Mouse (Mus musculus) brain, embryonic 14.5 days (tissue): ENCODE data around the gene Fndc3b. TPM values are rescaled to one million over a fixed set of nuclear protein-coding genes. Genes with fewer than 3 reads are reported as not detected.

Experiments used
- DNase-seq: peaks from one replicate; pipeline ENCODE4 v3.0.0-alpha.2; 2011; ENCODE audit warnings: low read depth
- CTCF ChIP-seq: fragments of 200-500 bp; IDR thresholded peaks from 2 replicates; pipeline ENCODE4 v1.5.1; 2012; ENCODE audit warnings: inconsistent platforms, mild to moderate bottlenecking, moderate library complexity, borderline replicate concordance; ENCODE audit not compliant: insufficient read depth, insufficient read length; ENCODE audit errors: extremely low read depth
- POLR2A ChIP-seq: fragments of 200-500 bp; IDR thresholded peaks from 2 replicates; pipeline ENCODE4 v1.6.1; 2012; ENCODE audit warnings: mild to moderate bottlenecking, inconsistent platforms, borderline replicate concordance; ENCODE audit not compliant: poor library complexity, insufficient read depth, insufficient read length, severe bottlenecking; ENCODE audit errors: extremely low read depth
- polyA plus RNA-seq: library from polyadenylated mRNA; depleted of rRNA; stranded (reverse); fragments of >200 nt; gene quantifications from 2 replicates; pipeline ENCODE4 v1.2.3, GENCODE M21; 2012

The Fndc3b gene
- polyA plus RNA-seq, 1 experiment, result 10.9 TPM

- TF ChIP-seq CTCF (peak; percentile 23; the same call in 1 of the 2 replicates), POLR2A (no peak)
- DNase-seq, result no peak
Observed at GRCm38 (mm10) chr3:27516536-27516935, 194.6 kb downstream of the Fndc3b start.

- TF ChIP-seq POLR2A (no peak), CTCF (no peak)
- no peak for DNase-seq
Observed at GRCm38 (mm10) chr3:27511765-27512164, 199.3 kb downstream of the Fndc3b start.

- TF ChIP-seq CTCF (no peak), POLR2A (no peak)
- DNase-seq, result no peak
Observed at GRCm38 (mm10) chr3:27506886-27507285, 204.2 kb downstream of the Fndc3b start.

- TF ChIP-seq POLR2A (no peak), CTCF (no peak)
- DNase-seq, result no peak
Observed at GRCm38 (mm10) chr3:27505582-27505981, 205.5 kb downstream of the Fndc3b start.

DNA sequence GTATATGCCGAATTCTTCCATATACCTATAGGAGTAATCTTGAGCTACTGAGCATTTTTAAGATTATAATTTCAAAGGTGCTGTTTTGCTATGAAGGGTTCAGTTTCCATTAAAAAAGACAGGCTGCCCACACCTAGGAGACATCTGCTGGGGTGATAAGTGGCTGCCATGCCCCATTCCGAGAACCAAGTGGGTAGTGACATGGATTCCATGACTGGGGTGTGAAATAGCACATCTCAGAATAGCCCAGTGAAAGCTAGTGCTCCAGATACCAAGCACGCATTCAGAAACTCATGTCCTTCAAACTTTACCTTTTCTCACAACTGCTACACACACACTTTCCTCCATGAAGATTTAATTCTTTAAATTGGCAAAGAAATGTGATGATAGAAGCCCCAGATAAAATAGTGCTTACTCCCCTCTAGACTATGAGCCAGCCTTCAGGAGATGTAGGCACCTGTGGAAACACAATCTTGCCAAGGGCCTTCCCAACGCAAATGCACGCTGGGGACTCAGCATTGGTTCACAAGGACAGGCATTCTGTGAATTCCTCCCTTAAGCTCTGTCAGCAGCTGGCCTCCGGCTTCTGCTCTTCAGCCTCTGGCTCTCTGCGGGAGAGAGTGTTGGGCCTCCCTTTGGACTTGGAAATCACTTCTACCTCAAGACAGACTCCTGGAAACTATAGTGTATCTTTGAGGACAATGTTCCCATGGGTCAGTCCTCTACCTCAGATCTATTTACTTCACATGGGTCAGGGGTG, 207.6 kb downstream of the Fndc3b start:
- TF ChIP-seq POLR2A (no peak), CTCF (no peak)
- no peak for DNase-seq

DNA sequence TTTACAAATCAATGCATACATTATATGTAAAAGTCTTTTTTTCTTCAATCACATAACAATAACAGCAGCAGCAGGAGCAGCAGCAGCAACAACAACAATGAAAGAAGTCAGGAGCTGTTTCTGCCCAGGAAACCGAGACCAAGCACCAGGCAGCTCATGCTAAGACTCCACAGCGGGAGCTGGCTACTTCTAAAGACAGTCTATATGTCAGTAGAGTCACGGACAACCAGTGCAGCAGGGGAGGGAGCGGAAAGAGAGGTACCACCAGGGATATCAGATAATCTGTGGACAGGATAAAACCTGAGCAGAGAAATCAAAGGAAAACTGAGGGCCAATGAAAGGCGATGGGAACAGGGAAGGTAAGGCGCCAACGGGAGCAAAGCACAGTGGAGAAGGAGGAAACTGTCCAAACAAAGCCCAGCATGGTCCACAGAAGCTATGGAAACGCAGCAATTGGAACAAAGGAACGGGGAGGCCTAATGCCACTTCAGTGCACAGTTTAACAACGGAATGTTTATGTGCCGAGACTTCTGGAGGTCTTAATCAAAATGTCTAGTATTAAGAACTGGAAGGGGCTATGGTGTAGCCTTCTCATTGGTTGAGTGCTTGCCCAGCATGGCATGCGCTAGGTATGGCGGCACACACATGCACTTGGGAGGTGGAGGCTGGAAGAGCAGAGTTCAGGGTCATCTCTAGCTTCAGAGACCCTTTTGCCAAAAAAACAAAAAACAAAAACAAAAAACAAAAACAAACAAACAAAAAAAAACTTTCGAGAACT, 215.6 kb downstream of the Fndc3b start:
- DNase-seq, result peak; percentile 53
- TF ChIP-seq CTCF (no peak), POLR2A (no peak)

DNA sequence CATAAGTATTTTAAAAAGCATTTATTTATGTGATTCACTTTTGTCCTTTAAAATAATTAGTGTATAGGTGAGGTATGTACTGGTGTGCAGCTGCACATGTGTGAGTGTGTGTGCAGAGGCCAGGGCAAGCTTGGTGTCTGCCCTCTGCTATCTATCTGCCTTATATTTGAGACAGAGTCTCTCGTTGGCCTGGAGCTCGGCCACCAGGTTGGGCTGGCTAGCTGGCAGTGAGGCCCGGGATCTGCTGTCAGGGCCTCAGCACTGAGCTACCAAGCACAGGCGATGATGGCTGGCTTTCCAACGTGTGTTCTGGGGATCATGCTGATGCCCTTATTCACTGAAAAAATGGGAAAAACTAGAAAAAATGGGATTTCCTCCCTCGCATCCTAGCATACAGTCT, 216.4 kb downstream of the Fndc3b start:
- TF ChIP-seq CTCF (no peak), POLR2A (no peak)

DNA sequence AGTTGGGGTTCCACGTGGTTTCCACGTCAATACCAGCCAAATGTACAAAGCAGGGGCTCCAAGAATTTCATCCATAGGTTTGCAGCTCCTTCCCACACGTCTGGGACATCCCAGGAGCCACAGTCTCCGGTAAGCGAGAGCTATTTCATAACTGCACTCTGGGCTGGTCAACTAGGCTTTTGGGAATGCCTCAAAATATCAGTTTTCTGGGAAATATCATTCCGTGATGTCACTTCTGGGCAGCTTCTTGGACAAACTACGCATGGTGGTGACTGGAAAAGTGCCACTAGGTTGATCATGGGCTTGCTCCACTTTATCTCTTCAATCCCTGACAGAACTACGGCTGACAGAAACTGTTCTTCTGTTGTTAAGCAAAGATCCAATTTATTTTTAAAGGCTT, 217.0 kb downstream of the Fndc3b start:
- no peak for TF ChIP-seq CTCF
- no peak for TF ChIP-seq POLR2A
- DNase-seq, result no peak

More for the DNA sequence above, 216.4 kb downstream of the Fndc3b start:
- peak; percentile 13 for DNase-seq

DNA sequence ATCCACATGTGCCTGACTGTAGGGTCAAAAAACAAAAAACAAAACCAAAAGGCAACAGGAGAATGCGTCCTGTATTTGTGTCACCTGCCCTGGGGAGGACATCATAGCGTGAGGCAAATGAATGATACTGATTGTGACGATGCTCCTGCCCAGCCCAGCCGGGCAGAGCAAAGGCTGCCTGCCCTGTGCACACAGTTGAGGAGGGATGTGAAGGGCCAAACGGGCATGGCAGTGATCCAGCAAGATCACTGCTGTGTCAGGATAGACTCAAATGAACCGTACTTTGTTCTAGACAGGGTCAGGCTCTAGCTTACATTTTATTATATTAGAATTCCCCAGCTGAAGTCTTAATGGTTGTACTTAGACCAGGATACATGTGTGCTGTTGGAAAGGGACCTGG, 219.3 kb downstream of the Fndc3b start:
- DNase-seq, result no peak
- TF ChIP-seq CTCF (no peak), POLR2A (no peak)

GRCm38 (mm10) chr3:27491367-27491766, 219.7 kb downstream of the Fndc3b start:
- TF ChIP-seq CTCF (no peak), POLR2A (no peak)
- no peak for DNase-seq

GRCm38 (mm10) chr3:27490891-27491290, 220.2 kb downstream of the Fndc3b start:
- no peak for DNase-seq
- no peak for TF ChIP-seq CTCF
- no peak for TF ChIP-seq POLR2A

- no peak for TF ChIP-seq CTCF
- TF ChIP-seq POLR2A, result no peak
- no peak for DNase-seq
Observed at GRCm38 (mm10) chr3:27489550-27489949, 221.6 kb downstream of the Fndc3b start.

GRCm38 (mm10) chr3:27485141-27485540, 226.0 kb downstream of the Fndc3b start:
- TF ChIP-seq POLR2A (no peak), CTCF (no peak)
- no peak for DNase-seq
